Mouse (Mus musculus) lung, embryonic 14.5 days (tissue): ENCODE data around the gene Idh3b. TPM values are rescaled to one million over a fixed set of nuclear protein-coding genes. Genes with fewer than 3 reads are reported as not detected.

ENCODE experiments used
- ATAC-seq: fragments of 200-750 bp; cut with Nextera tagmentation; 2 replicates; pipeline ENCODE4 v1.8.0; 2017; ENCODE audit warnings: mild to moderate bottlenecking, moderate TSS enrichment, moderate library complexity; ENCODE audit not compliant: insufficient read depth
- DNase-seq: peaks from one replicate; pipeline ENCODE4 v3.0.0-alpha.2; 2015
- H3K27ac ChIP-seq: fragments of 300-500 bp; sonication (generic); 2 replicates; pipeline ENCODE4 v1.5.1; 2014; ENCODE audit warnings: low read depth, mild to moderate bottlenecking, moderate library complexity
- H3K27me3 ChIP-seq: fragments of 300-500 bp; sonication (generic); 2 replicates; pipeline ENCODE4 v1.6.1; 2014; ENCODE audit warnings: low read length, control low read depth; ENCODE audit not compliant: insufficient read depth
- H3K36me3 ChIP-seq: fragments of 300-500 bp; sonication (generic); 2 replicates; pipeline ENCODE4 v1.6.1; 2014; ENCODE audit warnings: control low read depth; ENCODE audit not compliant: insufficient read depth
- H3K4me1 ChIP-seq: fragments of 300-500 bp; sonication (generic); 2 replicates; pipeline ENCODE4 v1.6.1; 2014; ENCODE audit warnings: antibody characterized with exemption, control low read depth; ENCODE audit not compliant: insufficient read depth
- H3K4me2 ChIP-seq: fragments of 300-500 bp; sonication (generic); 2 replicates; pipeline ENCODE4 v1.6.1; 2014; ENCODE audit warnings: mild to moderate bottlenecking
- H3K4me3 ChIP-seq: fragments of 300-500 bp; sonication (generic); 2 replicates; pipeline ENCODE4 v1.5.1; 2014; ENCODE audit warnings: low read depth, low read length
- H3K9ac ChIP-seq: fragments of 300-500 bp; sonication (generic); 2 replicates; pipeline ENCODE4 v1.6.1; 2014
- H3K9me3 ChIP-seq: fragments of 300-500 bp; sonication (generic); 2 replicates; pipeline ENCODE4 v1.6.1; 2016; ENCODE audit warnings: low read depth, low read length, control low read depth
- CTCF ChIP-seq: IDR thresholded peaks from 2 replicates; pipeline ENCODE4 v1.5.1; 2016; ENCODE audit warnings: antibody characterized with exemption, low read depth
- WGBS: fragments of 180-500 bp; shearing (Covaris S2); extraction: QIAGEN DNeasy Blood & Tissue Kit; methylation state at CpG from one replicate; pipeline ENCODE4 v1.1.7; 2014; 5-methylcytosine and 5-hydroxymethylcytosine counted together
- polyA plus RNA-seq: library from polyadenylated mRNA; unstranded; fragments of >200 nt; fragmentation: Nextera tagmentation; extraction: Ambion mirVana; gene quantifications from 2 replicates; pipeline ENCODE4 v1.2.1, GENCODE M21; 2014

Idh3b gene
- polyA plus RNA-seq, 1 experiment from 2014 or later = 151 TPM

- peak; percentile 57 for TF ChIP-seq CTCF
- H3K27ac ChIP-seq = no peak overlapping the region
These were observed 37.4 kb downstream of the Idh3b start for GRCm38 (mm10) chr2:130246912-130247311.

More at GRCm38 (mm10) chr2:130246912-130247311, 37.4 kb downstream of the Idh3b start:
- no peaks in the 10 kb centered on the region for H3K4me1 ChIP-seq
- no peak for ATAC-seq
- WGBS = 49% methylated on average over 9 of the region's 9 CpGs
- H3K4me2 ChIP-seq = no peak overlapping the region
- DNase-seq = peak; percentile 79
- no peaks in the 10 kb centered on the region for H3K9me3 ChIP-seq
- no peaks in the 10 kb centered on the region for H3K36me3 ChIP-seq
- no peak overlapping the region for H3K9ac ChIP-seq
- no peaks in the 10 kb centered on the region for H3K27me3 ChIP-seq
- no peak overlapping the region for H3K4me3 ChIP-seq

Other genes starting within 250 kb of the Idh3b start
- not detected in 2 replicates for gene Tgm6, start 172.1 kb downstream of the Idh3b start, polyA plus RNA-seq
- gene Snrpb, start 105.1 kb downstream of the Idh3b start, polyA plus RNA-seq = 691 and 703 TPM in 2 replicates
- gene Tmc2, start 89.4 kb downstream of the Idh3b start, polyA plus RNA-seq = not detected in 2 replicates
- 303 and 318 TPM in 2 replicates for gene Nop56, start 10.1 kb downstream of the Idh3b start, polyA plus RNA-seq
- gene Ebf4, start 10.6 kb upstream of the Idh3b start, polyA plus RNA-seq = 1.9 and 2.3 TPM in 2 replicates
- 49.1 and 59.0 TPM in 2 replicates for gene Cpxm1, start 113.0 kb upstream of the Idh3b start, polyA plus RNA-seq
- gene Gm28372, start 120.7 kb upstream of the Idh3b start, polyA plus RNA-seq = not detected in 2 replicates
- gene 1700020A23Rik, start 120.7 kb upstream of the Idh3b start, polyA plus RNA-seq = not detected in 2 replicates
- gene Tmem239, start 121.9 kb upstream of the Idh3b start, polyA plus RNA-seq = not detected in 2 replicates
- gene Vps16, start 139.8 kb upstream of the Idh3b start, polyA plus RNA-seq = 63.3 and 66.0 TPM in 2 replicates
- 10.8 and 13.5 TPM in 2 replicates for gene Pced1a, start 140.2 kb upstream of the Idh3b start, polyA plus RNA-seq
- 91.5 and 99.3 TPM in 2 replicates for gene Ptpra, start 165.7 kb upstream of the Idh3b start, polyA plus RNA-seq